Mouse (Mus musculus): Measurements from ENCODE around the gene Baiap2. TPM values are rescaled to one million over a fixed set of nuclear protein-coding genes. Genes with fewer than 3 reads are reported as not detected.
A peak's percentile ranks its signal among the peaks of the same experiment; 100 is the strongest.

Gene Baiap2
- total RNA-seq, 2 experiments from 2014 or later, result 2.2 to 3.4 TPM

DNA sequence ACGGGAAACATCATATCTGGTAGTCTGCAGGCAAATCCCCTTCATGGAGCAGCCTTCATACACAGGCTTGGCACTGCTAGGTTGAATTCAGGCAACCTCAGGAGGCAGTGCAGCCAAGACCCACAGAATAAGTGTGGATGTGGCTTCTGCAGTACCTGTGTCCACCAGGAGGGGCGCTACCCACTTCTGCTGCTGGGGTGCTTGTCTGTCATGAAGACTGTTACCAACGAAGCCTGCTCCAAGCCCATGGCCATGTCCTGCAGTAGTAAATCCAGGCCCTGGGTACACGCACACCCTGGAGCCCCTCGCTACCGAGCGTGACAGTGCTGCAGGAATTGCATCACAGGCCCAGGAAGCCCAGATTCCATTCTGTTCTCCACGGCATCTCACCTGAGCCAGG lies 22.7 kb upstream of the Baiap2 start:
- DNase-seq, result no peak

DNA sequence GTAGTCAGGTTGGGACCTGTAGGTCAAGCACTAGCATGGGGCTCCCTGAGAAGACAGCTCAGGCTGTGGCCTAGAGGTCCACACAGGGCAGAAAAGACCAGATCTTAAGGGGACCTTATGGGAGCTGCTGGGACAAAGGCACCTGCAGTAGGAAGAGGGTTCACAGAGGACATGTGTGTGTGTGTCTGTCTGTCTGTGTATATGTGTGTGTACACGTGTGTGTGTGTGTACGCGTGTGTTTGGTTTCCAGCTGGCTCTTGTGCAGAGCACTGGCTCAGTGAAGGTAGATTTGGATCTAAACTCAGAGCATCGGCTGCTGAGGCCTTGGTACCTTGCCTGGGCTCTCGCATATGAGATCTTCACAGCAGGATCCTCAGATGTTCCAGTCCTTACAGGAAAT lies 21.9 kb upstream of the Baiap2 start:
- DNase-seq, result no peak

DNA sequence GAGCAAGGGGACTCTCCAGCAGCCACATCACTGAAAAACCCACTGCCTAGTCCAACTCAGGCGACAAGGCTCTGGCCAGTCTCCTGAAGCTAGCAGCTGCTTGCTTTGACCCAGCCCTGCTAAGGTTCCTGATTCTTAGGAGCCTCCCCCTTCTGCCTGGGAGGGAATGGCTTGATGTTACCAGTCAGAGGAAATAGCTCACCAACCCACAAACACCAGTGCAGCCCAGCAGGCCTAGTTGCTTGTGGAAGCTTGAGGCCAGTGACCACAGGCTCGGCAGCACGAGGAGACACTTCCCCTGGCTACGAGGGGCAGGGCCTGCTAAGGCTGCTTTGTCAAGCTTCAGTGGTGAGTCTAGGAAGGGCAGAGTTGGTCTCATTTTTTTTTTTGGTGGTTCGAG lies 17.4 kb upstream of the Baiap2 start:
- no peak for DNase-seq

DNA sequence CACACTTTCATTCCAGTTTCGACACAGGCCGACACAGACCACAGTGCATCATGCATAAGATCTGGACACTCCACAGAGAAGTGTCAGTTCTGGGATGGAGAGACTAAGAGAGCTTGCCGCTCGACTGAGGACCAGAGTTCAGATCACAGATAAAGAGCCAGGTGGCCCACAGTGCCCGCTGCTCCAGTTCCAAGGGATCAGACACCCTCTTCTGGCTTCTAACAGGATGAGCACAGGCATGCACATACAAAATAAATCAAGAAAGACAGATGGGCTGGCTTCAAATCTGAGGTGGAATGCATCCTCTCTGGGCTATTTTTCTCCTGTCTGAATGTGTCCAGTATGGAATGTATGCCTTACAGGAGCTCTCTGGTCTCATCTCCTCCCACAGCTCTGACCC lies 15.8 kb upstream of the Baiap2 start:
- DNase-seq, result no peak

DNA sequence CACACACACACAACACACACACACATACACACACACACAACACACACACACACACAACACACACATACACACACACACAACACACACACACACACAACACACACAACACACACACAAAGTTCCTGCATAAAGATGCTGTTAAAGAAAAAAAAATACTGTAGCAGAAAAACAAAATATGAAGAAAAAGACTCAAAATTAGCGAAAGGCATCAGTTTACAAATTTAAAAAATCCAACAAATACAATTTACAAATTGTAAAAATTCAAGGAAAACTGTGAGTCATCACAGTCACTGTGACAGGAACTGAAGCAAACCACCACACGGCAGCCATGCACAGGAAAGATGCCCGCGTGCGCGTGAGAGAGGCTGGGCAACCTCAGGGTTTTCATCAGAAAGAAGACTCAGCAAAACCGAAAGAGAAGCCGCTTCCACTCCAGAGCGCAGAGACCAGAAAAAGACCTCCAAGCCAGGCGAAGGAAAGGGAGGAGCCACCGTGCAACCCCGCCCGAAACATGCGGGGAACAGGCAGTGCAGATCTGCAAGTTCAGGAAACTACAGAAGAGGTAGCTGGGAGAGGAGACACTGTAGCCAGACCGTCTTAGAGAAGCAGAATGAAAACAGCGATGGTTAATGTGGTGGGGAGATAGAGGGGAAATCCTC lies 14.4 kb upstream of the Baiap2 start:
- DNase-seq, result peak; percentile 69

DNA sequence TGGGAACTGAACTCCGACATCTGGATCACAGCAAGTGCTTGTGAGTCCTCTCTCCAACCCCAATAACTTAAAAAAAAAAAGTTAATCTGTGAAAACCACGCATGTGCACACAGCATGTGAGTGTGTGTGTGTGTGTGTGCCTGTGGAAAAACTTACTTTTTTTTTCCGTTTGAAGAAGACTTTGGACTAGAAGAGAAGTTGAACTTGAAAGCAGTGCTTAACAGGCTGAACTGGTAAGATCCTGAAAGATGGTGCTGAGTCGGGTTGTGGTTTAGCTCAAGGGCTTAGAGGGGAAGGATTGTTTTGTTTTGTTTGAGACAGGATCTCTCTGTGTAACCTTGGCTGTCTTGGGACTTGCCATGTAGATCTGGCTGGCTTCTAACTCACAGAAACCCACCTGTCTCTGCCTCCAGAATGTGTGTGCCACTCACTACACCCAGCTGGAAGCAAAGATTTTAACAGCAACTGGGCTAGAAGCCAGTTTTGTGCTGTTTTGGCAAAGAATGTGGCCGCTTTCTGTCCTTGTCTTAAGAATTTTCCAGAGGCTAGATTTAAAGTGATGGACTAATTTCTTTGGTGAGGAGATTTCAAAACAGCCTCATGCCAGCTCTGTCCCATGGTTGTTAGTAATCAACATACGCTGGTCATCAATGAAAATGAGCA lies 12.8 kb upstream of the Baiap2 start:
- no peak for DNase-seq

DNA sequence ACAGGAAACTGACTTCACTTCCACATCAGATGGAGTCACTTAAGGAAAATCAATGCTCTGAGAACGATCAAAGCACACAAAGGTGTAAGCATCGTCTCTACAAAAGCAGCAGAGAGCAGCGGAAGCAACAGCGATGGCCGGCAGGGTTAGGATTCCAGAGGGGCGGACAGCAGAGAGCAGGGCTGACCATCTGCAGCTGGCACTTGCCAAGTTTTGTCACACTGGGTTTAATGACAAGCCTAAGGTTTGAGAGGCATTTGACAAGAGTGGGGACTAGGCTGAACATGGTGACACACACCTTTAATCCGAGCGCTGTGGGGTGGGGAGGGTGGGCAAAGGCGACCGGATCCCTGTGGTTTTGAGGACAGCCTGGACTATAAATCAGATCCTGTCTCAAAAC lies 10.8 kb upstream of the Baiap2 start:
- DNase-seq, result no peak

GRCm38 (mm10) chr11:119933142-119933541 lies 9.4 kb upstream of the Baiap2 start:
- DNase-seq, result peak; percentile 67

GRCm38 (mm10) chr11:119933819-119934583 lies 8.6 kb upstream of the Baiap2 start:
- no peak for DNase-seq

DNA sequence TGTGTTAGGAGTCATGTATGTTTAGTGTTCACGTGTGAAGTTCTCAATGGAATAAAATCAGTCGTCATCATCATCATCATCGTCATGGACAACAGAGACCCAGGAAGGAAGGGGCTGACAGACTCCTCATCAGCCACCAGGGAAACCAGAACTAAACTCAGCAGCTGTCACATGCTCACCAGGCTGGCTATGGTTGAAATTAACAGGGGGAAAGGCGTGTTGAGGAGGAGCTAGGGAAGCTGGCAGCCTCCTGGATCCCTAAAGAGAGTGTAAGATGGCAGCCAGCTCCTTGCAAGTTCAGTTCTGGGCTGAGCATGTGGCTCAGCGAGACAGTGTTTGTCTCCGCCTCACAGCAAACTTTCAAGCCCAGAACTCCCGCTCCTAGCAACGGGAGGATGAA lies 7.8 kb upstream of the Baiap2 start:
- no peak for DNase-seq

- peak; percentile 43 for DNase-seq
Observed at GRCm38 (mm10) chr11:119935457-119935856, 7.1 kb upstream of the Baiap2 start.

DNA sequence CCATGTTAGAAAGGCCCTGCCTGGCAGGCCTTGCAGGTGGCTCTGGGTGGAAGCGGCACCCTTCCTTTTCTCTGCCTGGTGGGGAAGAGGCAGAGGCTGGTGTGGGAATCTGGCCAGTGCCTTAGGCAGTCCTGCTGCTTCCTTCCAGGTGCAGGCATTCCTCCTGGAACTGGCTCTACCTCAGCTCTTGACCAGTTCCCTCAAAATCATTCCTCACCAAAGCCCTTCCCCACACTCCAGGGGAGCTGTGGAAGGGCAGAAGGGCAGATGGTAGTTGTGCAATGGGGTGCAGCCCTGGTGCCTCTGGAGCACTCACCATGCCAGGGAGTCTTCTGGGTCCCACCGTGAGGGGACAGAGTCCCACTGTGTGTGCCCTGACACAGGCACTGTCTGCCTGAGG lies 6.1 kb upstream of the Baiap2 start:
- no peak for DNase-seq

- DNase-seq, result no peak
Observed at GRCm38 (mm10) chr11:119937216-119937615, 5.3 kb upstream of the Baiap2 start.

DNA sequence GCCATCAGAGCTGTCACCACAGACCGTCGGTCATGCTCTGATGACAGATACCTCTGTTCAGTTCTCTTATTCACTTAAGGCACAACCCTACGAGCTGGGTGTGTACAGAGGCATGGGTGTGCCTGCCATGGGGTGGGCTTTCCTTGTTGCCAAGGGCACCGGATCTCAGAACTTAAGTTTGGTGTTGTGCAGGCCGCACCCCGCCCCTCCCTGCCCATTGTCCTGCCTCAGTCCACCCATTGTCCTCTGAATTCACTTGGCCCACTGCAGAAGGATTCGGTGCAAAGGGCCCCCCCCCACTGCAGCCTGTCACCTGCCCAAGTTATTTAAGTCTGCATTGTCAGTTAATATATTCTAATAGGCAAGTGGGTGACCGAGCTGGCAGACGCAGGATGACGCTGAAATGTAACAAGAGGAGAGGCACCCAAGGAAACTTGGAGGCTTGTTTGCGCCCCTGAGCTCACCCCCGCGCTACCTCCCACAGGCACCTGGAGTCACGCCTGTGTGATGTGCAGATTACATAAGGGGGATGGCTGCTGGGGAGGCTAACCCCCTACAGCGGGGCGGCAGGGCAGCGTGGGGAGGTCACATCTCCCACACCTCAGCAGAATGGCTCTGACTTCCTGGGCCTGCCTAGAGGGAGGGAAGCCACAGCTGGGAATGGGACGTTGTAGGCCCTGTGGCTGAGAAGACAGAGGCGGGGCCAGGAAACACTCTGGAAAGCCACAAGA lies 4.6 kb upstream of the Baiap2 start:
- no peak for DNase-seq

- DNase-seq, result no peak
Observed at GRCm38 (mm10) chr11:119939073-119939710, 3.4 kb upstream of the Baiap2 start.

DNA sequence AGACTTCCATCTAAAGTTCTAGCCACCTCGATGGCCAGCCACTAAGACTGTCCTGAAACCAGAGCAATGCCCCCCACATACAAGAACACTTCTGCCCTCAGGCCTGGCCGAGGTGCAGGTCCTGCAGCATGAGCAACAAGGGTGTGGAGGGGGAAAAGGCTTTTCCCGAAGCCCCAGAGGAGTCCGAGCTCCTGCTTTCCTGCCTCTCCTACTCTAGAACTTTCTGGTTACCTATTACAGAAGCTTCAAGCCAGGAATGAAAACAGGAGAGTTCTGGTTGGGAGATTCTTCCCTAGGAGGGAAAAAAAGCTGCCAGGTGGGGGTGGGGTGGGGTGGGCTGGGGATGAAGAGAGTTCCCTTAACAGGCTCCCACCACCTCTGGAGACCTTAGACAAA lies 2.9 kb upstream of the Baiap2 start:
- no peak for DNase-seq

GRCm38 (mm10) chr11:119940142-119940541 lies 2.4 kb upstream of the Baiap2 start:
- DNase-seq, result no peak

- no peak for DNase-seq
Observed at GRCm38 (mm10) chr11:119941794-119942193, 769 bp upstream of the Baiap2 start.

- no peak for DNase-seq
Observed at GRCm38 (mm10) chr11:119942201-119942726, 299 bp upstream of the Baiap2 start.

GRCm38 (mm10) chr11:119943428-119943988 lies 945 bp downstream of the Baiap2 start:
- no peak for DNase-seq

DNA sequence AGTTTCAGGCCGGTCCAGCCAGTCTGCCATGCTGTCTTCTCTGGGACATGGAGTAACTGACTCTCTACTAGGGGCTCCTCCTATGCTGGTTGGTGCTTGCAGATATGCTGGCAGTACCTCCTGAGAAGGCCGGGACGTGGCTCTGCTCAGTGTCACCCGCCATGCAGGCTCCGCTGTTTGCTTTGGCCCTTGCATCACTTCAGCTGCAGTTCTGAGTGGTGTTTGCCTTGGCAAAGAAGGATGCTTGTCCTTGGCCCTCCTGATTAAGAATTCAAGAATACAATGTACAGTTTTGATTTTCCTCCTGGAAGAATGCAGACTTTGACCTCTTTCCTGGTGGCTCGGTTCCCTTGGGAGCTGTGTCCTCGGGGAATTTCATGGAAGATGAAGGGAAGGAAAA lies 2.8 kb downstream of the Baiap2 start:
- no peak for DNase-seq

GRCm38 (mm10) chr11:119947426-119947825 lies 4.9 kb downstream of the Baiap2 start:
- DNase-seq, result no peak

Data from gastrocnemius, postnatal 25 days (tissue).